Mouse (Mus musculus): ENCODE data around the gene Uhrf1bp1. TPM values are rescaled to one million over a fixed set of nuclear protein-coding genes. Genes with fewer than 3 reads are reported as not detected.

Uhrf1bp1 gene
- 11.7 and 14.0 TPM in 2 replicates for polyA plus RNA-seq (2012; rRNA removed; ENCODE audit: low replicate concordance)

GRCm38 (mm10) chr17:27856265-27856797 lies at the start of gene Uhrf1bp1:
TSS of gene Uhrf1bp1 (plus strand) at chr17:27856441.

GRCm38 (mm10) chr17:27820568-27821406 lies 35.5 kb upstream of the Uhrf1bp1 start, which contains the start of gene D17Wsu92e:
TSS of gene D17Wsu92e (minus strand) at chr17:27820648.

GRCm38 (mm10) chr17:27837850-27838249 lies 18.4 kb upstream of the Uhrf1bp1 start, which contains the start of gene Snrpc:
TSS of gene Snrpc (plus strand) at chr17:27838150.

GRCm38 (mm10) chr17:27908888-27909621 lies 52.8 kb downstream of the Uhrf1bp1 start, which contains the start of gene Anks1:
TSS of gene Anks1 (plus strand) at chr17:27909306.

GRCm38 (mm10) chr17:27909622-27910500 lies 53.6 kb downstream of the Uhrf1bp1 start, which contains the start of gene Taf11:
TSS of gene Taf11 (minus strand) at chr17:27909844.

Other genes with a start within 250 kb of the Uhrf1bp1 start
- 53.2 and 81.6 TPM in 2 replicates for gene Nudt3, start 232.9 kb upstream of the Uhrf1bp1 start, polyA plus RNA-seq (2012; rRNA removed; ENCODE audit: low replicate concordance)
- not detected in 2 replicates for gene RPS10-NUDT3, start 221.2 kb upstream of the Uhrf1bp1 start, polyA plus RNA-seq (2012; rRNA removed; ENCODE audit: low replicate concordance)
- gene Rps10, start 219.8 kb upstream of the Uhrf1bp1 start, polyA plus RNA-seq (2012; rRNA removed; ENCODE audit: low replicate concordance), result 1,117 and 1,702 TPM in 2 replicates
- 3.1 and 10.5 TPM in 2 replicates for gene Pacsin1, start 200.9 kb upstream of the Uhrf1bp1 start, polyA plus RNA-seq (2012; rRNA removed; ENCODE audit: low replicate concordance)
- gene Spdef, start 127.5 kb upstream of the Uhrf1bp1 start, polyA plus RNA-seq (2012; rRNA removed; ENCODE audit: low replicate concordance), result 7.8 and 11.7 TPM in 2 replicates
- gene D17Wsu92e, start 35.8 kb upstream of the Uhrf1bp1 start, polyA plus RNA-seq (2012; rRNA removed; ENCODE audit: low replicate concordance), result 92.0 and 125 TPM in 2 replicates
- 63.8 and 148 TPM in 2 replicates for gene Snrpc, start 18.3 kb upstream of the Uhrf1bp1 start, polyA plus RNA-seq (2012; rRNA removed; ENCODE audit: low replicate concordance)
- 48.1 and 58.9 TPM in 2 replicates for gene Anks1, start 52.9 kb downstream of the Uhrf1bp1 start, polyA plus RNA-seq (2012; rRNA removed; ENCODE audit: low replicate concordance)
- gene Taf11, start 53.4 kb downstream of the Uhrf1bp1 start, polyA plus RNA-seq (2012; rRNA removed; ENCODE audit: low replicate concordance), result 7.8 and 9.1 TPM in 2 replicates
- gene Tcp11, start 224.2 kb downstream of the Uhrf1bp1 start, polyA plus RNA-seq (2012; rRNA removed; ENCODE audit: low replicate concordance), result 0.65 and 1.2 TPM in 2 replicates